Mouse (Mus musculus) layer of hippocampus, postnatal 14 days (tissue): Measurements from ENCODE around the gene Timp3. TPM values are rescaled to one million over a fixed set of nuclear protein-coding genes. Genes with fewer than 3 reads are reported as not detected.

Source experiments
- DNase-seq, 2 experiments: peaks; one replicate each; pipeline ENCODE4 v3.0.0; 2021 to 2022; ENCODE audit warnings: low spot score in 2 of 2, mixed read lengths in 1 of 2
- total RNA-seq, 2 experiments: library from RNA; stranded (reverse); gene quantifications; 2 replicates each; pipeline ENCODE4 v1.2.3; 2021

Gene Timp3
- total RNA-seq, 2 experiments from 2014 or later: 62.0 to 62.3 TPM

DNA sequence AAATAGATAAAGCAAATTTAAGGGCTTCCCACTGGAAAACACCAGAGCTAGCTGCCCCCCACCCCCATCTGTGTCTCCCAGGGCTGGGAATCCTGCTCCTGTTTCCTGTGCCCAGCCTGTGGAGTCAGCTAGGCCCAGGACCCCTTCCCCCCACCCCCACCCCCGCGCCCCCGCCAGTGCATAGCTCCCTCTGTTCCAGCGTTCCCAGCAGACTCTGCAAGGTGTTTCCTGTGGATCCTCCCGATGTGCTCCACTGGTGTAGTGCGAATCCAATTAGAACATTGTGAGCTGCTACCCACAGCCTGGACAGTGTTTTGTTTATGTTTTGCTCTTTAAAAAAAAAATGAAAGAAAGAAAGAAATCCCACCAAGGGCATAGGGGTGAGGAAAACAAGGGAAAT, 25.1 kb downstream of the Timp3 start:
- DNase-seq: no peak

DNA sequence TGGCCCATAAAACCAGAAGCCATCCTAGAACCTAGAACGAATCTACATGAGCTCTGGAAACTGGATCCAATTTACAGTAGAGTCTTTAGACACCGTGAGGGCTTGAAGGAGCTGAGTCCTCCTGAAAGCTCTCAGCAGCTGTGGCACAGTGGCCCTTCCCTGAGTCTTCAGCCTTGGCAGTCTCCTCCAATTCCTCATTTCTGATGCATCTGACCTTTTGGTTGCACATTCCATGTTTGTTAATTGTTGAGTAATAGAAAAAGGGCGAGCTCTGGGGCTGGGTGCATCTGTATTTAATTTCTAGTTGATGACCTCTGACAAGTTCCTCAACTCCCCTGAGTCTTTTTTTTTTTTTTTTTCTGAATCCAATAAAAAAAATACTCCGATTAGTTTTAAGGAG, 28.0 kb downstream of the Timp3 start:
- no peak for DNase-seq

DNA sequence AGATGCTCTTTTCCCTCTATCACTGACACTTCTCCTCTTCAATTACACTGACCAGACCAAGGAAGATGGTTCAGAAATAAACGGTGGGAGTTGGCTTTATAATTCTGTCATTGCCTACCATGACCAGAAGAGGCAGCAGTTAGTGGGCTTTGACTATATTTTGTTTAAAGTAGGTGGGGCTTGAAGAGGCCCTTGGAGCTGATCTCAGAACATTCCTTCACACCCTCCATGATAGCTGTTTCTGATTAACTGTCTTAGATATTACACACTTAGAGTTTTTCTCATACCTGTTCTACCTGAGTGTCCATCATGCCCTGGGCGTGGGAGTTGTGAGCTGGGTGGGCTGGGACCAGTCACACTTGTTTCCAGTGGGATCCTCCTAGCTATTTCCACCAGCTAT, 28.5 kb downstream of the Timp3 start:
- no peak for DNase-seq

GRCm38 (mm10) chr10:86329241-86329882, 29.2 kb downstream of the Timp3 start:
- DNase-seq: no peak

GRCm38 (mm10) chr10:86330993-86331680, 31.0 kb downstream of the Timp3 start:
- no peak for DNase-seq

- no peak for DNase-seq
Measured at GRCm38 (mm10) chr10:86331681-86332281, 31.6 kb downstream of the Timp3 start.

DNA sequence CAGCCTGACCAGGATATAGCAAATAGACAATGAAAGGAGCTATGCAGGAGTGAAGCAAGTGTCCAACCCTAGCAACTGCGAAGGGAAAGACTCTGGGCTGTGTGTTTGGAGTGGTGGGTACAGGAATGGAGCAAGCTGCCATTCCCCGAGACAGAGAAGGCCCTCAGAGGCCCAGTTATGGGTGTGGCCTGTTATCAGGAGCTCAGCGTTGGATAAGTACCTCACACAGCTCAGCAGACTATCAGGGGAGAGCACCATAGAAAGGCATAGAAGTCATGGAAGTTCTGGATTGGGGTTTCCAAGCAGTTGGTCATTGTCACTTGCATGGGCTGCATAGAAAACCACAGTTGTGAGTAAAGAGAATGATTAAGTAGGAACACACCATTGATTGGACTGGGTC, 32.8 kb downstream of the Timp3 start:
- no peak for DNase-seq

- DNase-seq: no peak
Measured at GRCm38 (mm10) chr10:86334581-86334980, 34.4 kb downstream of the Timp3 start.

DNA sequence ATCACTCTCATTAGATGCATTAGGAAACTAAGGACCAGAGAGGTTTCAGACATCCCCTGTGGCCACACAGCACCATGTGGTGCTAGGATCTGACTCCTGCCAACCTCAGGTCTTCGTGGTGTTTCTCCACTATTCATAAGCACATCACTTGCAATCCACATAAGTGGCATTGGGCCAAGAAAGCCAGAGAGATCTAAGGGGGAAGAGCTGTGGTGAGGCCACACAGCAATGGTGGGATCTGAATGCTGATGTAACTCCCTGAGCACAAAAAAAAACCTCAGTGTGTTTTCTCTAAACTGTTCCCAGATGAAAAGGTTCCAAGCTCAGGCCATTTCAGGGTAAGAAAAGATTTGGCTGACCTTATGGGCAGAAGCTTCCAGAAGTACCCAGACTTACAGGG, 36.3 kb downstream of the Timp3 start:
- no peak for DNase-seq

DNA sequence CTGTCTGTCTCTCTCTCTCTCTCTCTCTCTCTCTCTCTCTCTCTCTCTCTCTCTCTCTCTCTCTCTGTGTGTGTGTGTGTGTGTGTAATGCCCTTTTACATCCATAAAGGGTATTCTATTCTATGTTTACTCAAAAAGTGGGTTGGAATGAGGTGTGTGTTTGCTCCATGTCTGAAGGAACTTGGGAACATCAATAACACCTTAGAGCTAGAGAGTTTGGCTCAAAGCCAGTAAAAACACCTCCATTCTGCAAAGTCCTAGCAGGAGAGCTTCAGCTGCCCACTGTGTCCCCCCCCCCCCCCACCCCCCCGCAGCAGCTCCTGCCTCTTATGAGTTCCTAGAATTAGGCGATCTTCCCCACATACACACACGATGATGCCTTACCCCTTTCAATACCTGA, 37.1 kb downstream of the Timp3 start:
- DNase-seq: no peak

GRCm38 (mm10) chr10:86338121-86338715, 38.0 kb downstream of the Timp3 start:
- DNase-seq: no peak

DNA sequence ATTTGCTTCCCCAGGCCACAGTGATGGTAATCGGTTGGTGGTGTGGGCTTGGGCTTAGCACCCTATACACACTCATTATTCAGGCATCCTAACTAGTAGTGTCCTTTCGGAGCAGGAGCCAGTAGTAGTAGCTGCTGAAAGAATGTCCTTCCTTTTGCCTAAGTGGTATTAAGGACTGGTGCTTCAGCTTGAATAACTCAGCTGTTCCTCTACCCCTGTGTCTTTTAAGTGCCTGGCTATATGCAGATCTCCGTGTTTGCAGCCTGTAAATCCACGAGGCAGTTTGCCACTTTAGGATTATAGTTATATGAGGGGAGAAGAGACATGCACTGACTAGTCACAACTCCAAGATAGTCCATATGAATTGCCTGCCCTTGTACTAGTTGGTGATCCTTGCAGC, 38.9 kb downstream of the Timp3 start:
- no peak for DNase-seq

GRCm38 (mm10) chr10:86339649-86340379, 39.6 kb downstream of the Timp3 start:
- peak; percentile 64 to 83 for DNase-seq

DNA sequence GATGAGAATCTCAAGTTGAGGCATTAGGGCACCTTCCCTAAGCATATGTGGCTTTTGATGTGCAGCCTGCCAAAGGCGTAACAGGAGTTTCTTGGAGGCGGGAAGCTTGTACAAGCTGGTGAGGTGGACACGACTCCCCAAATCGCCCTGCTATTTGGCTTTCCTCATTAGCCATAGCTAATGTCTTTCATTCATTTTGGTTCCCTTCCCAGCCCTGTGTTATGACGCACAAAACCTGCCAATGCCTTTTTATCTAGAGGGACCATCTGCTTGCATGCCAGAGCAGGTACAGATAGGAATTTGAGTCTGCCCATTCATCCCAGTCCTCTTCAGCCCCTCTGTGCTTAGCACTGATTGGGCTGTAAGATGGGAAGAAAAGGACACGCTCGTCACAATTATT, 40.2 kb downstream of the Timp3 start:
- DNase-seq: no peak

GRCm38 (mm10) chr10:86340991-86341527, 40.9 kb downstream of the Timp3 start:
- DNase-seq: no peak

- no peak for DNase-seq
Measured at GRCm38 (mm10) chr10:86341589-86341988, 41.4 kb downstream of the Timp3 start.

- no peak for DNase-seq
Measured at GRCm38 (mm10) chr10:86342151-86342550, 42.0 kb downstream of the Timp3 start.

GRCm38 (mm10) chr10:86342713-86343112, 42.5 kb downstream of the Timp3 start:
- no peak for DNase-seq

DNA sequence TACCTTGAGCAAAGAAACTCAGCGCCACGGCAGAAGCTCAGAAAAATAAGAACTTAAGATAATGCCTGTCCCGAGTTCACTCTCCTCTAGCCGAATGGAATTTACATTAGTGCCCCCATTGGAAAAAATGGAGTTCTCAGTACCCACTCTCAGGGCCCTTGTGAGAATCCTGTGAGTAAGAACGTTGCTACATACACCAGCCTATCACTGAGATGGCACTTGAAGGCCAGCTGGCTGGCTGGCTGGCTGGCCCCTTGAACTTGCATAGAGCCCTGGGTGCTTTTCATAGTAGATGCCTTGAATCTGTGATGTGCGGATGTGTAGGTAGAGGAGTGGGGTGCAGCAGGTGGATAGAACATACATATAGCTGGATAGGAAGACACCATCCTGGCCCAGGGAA, 43.2 kb downstream of the Timp3 start:
- no peak for DNase-seq

- DNase-seq: no peak
Measured at GRCm38 (mm10) chr10:86343931-86344330, 43.8 kb downstream of the Timp3 start.

DNA sequence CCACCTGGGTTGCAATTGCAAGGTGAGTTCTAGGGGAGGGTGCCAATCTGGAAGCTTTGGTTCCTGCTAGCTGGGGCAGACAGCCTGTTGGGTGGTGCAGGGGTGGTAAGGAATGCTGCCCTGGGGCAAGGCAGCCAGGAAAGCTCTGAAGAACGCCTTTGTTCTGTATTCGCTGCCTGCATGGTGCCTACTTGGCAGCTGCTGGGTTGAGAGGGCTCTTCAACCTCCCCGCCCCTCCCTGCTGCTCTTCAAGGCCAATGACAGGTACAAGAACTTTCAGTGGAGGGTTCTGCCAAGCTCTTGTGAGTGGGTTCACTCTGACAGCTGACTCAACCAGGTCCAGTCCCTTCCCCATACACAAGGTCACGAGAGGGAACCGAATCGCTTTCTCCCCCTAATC, 44.5 kb downstream of the Timp3 start:
- no peak for DNase-seq
